Mouse (Mus musculus): ENCODE results near the gene Nek4. TPM values are rescaled to one million over a fixed set of nuclear protein-coding genes. Genes with fewer than 3 reads are reported as not detected.

The Nek4 gene
- polyA plus RNA-seq, 1 experiment from 2014 or later = 14.3 TPM

GRCm38 (mm10) chr14:31000356-31000755 is 49.2 kb downstream of the Nek4 start:
- peak overlapping the region; percentile 80 for H3K4me2 ChIP-seq (replicated peaks; ENCODE audit: low read depth, low read length)
- ATAC-seq (ENCODE audit: insufficient number of reproducible peaks, insufficient read depth, low FRiP score, low read depth) = no peak
- peaks cover 4% of the 10 kb centered on the region; the same call in 1 of the 2 replicates for H3K36me3 ChIP-seq (ENCODE audit: control insufficient read depth, insufficient read depth, low read length)
- H3K27me3 ChIP-seq (ENCODE audit: control insufficient read depth, insufficient read depth, low read length) = no peaks in the 10 kb centered on the region
- H3K27ac ChIP-seq (ENCODE audit: low read length) = no peak overlapping the region
- H3K9ac ChIP-seq (replicated peaks; ENCODE audit: low read depth, low read length) = peak overlapping the region; percentile 84; the same call in 1 of the 2 replicates
- WGBS = 61% methylated on average over 10 of the region's 10 CpGs
- H3K4me3 ChIP-seq (ENCODE audit: low read depth, low read length) = peak overlapping the region; percentile 79
- no peaks in the 10 kb centered on the region for H3K9me3 ChIP-seq (ENCODE audit: control insufficient read depth, low read depth, low read length)
- peaks cover 5% of the 10 kb centered on the region; the same call in 1 of the 2 replicates for H3K4me1 ChIP-seq (ENCODE audit: control insufficient read depth, insufficient read depth, low read length)

- H3K4me1 ChIP-seq (ENCODE audit: control insufficient read depth, insufficient read depth, low read length) = peaks cover 5% of the 10 kb centered on the region; the same call in 1 of the 2 replicates
- 0% methylated on average over 21 of the region's 21 CpGs for WGBS
- peak overlapping the region; percentile 79 for H3K4me3 ChIP-seq (ENCODE audit: low read depth, low read length)
- peaks cover 4% of the 10 kb centered on the region; the same call in 1 of the 2 replicates for H3K36me3 ChIP-seq (ENCODE audit: control insufficient read depth, insufficient read depth, low read length)
- ATAC-seq (ENCODE audit: insufficient number of reproducible peaks, insufficient read depth, low FRiP score, low read depth) = no peak
- peak overlapping the region; percentile 90 for H3K27ac ChIP-seq (ENCODE audit: low read length)
- peak overlapping the region; percentile 80 for H3K4me2 ChIP-seq (replicated peaks; ENCODE audit: low read depth, low read length)
- H3K27me3 ChIP-seq (ENCODE audit: control insufficient read depth, insufficient read depth, low read length) = no peaks in the 10 kb centered on the region
- H3K9me3 ChIP-seq (ENCODE audit: control insufficient read depth, low read depth, low read length) = no peaks in the 10 kb centered on the region
- peak overlapping the region; percentile 84 for H3K9ac ChIP-seq (replicated peaks; ENCODE audit: low read depth, low read length)
These were observed 49.7 kb downstream of the Nek4 start for GRCm38 (mm10) chr14:31000816-31001306.

GRCm38 (mm10) chr14:31001307-31002205 is 50.4 kb downstream of the Nek4 start, which contains the start of the genes Glt8d1 and Spcs1:
Gene Glt8d1, plus strand, starts transcription at chr14:31001400.
Gene Spcs1, minus strand, starts transcription at chr14:31001672.
- peak within 1 kb of the TSS; percentile 90 for H3K27ac ChIP-seq (ENCODE audit: low read length)
- ATAC-seq (ENCODE audit: insufficient number of reproducible peaks, insufficient read depth, low FRiP score, low read depth) = peak; percentile 92
- peak within 1 kb of the TSS; percentile 80 for H3K4me2 ChIP-seq (replicated peaks; ENCODE audit: low read depth, low read length)
- H3K4me3 ChIP-seq (ENCODE audit: low read depth, low read length) = peak within 1 kb of the TSS; percentile 79
- WGBS = under 1% methylated on average over 83 of the region's 84 CpGs
- H3K9ac ChIP-seq (replicated peaks; ENCODE audit: low read depth, low read length) = peak within 1 kb of the TSS; percentile 84
- H3K27me3 ChIP-seq (ENCODE audit: control insufficient read depth, insufficient read depth, low read length) = no peaks in the 10 kb centered on the region
- H3K9me3 ChIP-seq (ENCODE audit: control insufficient read depth, low read depth, low read length) = no peaks in the 10 kb centered on the region
- H3K4me1 ChIP-seq (ENCODE audit: control insufficient read depth, insufficient read depth, low read length) = peaks cover 5% of the 10 kb centered on the region; the same call in 1 of the 2 replicates
- peaks cover 4% of the 10 kb centered on the region; the same call in 1 of the 2 replicates for H3K36me3 ChIP-seq (ENCODE audit: control insufficient read depth, insufficient read depth, low read length)

GRCm38 (mm10) chr14:31004527-31004926 is 53.4 kb downstream of the Nek4 start:
- H3K9ac ChIP-seq (replicated peaks; ENCODE audit: low read depth, low read length) = no peak overlapping the region
- no peak overlapping the region for H3K4me2 ChIP-seq (replicated peaks; ENCODE audit: low read depth, low read length)
- H3K36me3 ChIP-seq (ENCODE audit: control insufficient read depth, insufficient read depth, low read length) = peaks cover 13% of the 10 kb centered on the region
- H3K27me3 ChIP-seq (ENCODE audit: control insufficient read depth, insufficient read depth, low read length) = no peaks in the 10 kb centered on the region
- H3K4me3 ChIP-seq (ENCODE audit: low read depth, low read length) = no peak overlapping the region
- 84% methylated on average over 2 of the region's 2 CpGs for WGBS
- ATAC-seq (ENCODE audit: insufficient number of reproducible peaks, insufficient read depth, low FRiP score, low read depth) = no peak
- peaks cover 5% of the 10 kb centered on the region; the same call in 1 of the 2 replicates for H3K4me1 ChIP-seq (ENCODE audit: control insufficient read depth, insufficient read depth, low read length)
- H3K9me3 ChIP-seq (ENCODE audit: control insufficient read depth, low read depth, low read length) = no peaks in the 10 kb centered on the region
- no peak overlapping the region for H3K27ac ChIP-seq (ENCODE audit: low read length)

- peaks cover 33% of the 10 kb centered on the region for H3K36me3 ChIP-seq (ENCODE audit: control insufficient read depth, insufficient read depth, low read length)
- WGBS = 71% methylated on average over 5 of the region's 5 CpGs
These were observed 55.6 kb downstream of the Nek4 start for GRCm38 (mm10) chr14:31006779-31007178.

GRCm38 (mm10) chr14:31011588-31011987 is 60.4 kb downstream of the Nek4 start:
- Histone ChIP-seq H3K27me3 (ENCODE audit: control insufficient read depth, insufficient read depth, low read length) (no peaks in the 10 kb centered on the region), H3K27ac (ENCODE audit: low read length) (no peak overlapping the region), H3K4me3 (ENCODE audit: low read depth, low read length) (no peak overlapping the region), H3K4me1 (ENCODE audit: control insufficient read depth, insufficient read depth, low read length) (no peaks in the 10 kb centered on the region), H3K9me3 (ENCODE audit: control insufficient read depth, low read depth, low read length) (no peaks in the 10 kb centered on the region), H3K4me2 (replicated peaks; ENCODE audit: low read depth, low read length) (no peak overlapping the region), H3K9ac (replicated peaks; ENCODE audit: low read depth, low read length) (no peak overlapping the region), H3K36me3 (ENCODE audit: control insufficient read depth, insufficient read depth, low read length) (peaks cover 80% of the 10 kb centered on the region)
- WGBS = 91% methylated on average over 3 of the region's 3 CpGs
- ATAC-seq (ENCODE audit: insufficient number of reproducible peaks, insufficient read depth, low FRiP score, low read depth) = no peak

More at GRCm38 (mm10) chr14:31006779-31007178, 55.6 kb downstream of the Nek4 start:
- Histone ChIP-seq H3K9ac (replicated peaks; ENCODE audit: low read depth, low read length) (no peak overlapping the region), H3K4me2 (replicated peaks; ENCODE audit: low read depth, low read length) (no peak overlapping the region), H3K4me3 (ENCODE audit: low read depth, low read length) (no peak overlapping the region), H3K27ac (ENCODE audit: low read length) (no peak overlapping the region), H3K4me1 (ENCODE audit: control insufficient read depth, insufficient read depth, low read length) (no peaks in the 10 kb centered on the region), H3K27me3 (ENCODE audit: control insufficient read depth, insufficient read depth, low read length) (no peaks in the 10 kb centered on the region), H3K9me3 (ENCODE audit: control insufficient read depth, low read depth, low read length) (no peaks in the 10 kb centered on the region)
- ATAC-seq (ENCODE audit: insufficient number of reproducible peaks, insufficient read depth, low FRiP score, low read depth) = no peak

- Histone ChIP-seq H3K9me3 (ENCODE audit: control insufficient read depth, low read depth, low read length) (no peaks in the 10 kb centered on the region), H3K4me2 (replicated peaks; ENCODE audit: low read depth, low read length) (no peak overlapping the region), H3K27ac (ENCODE audit: low read length) (no peak overlapping the region), H3K27me3 (ENCODE audit: control insufficient read depth, insufficient read depth, low read length) (no peaks in the 10 kb centered on the region), H3K36me3 (ENCODE audit: control insufficient read depth, insufficient read depth, low read length) (peaks cover 81% of the 10 kb centered on the region), H3K4me3 (ENCODE audit: low read depth, low read length) (no peak overlapping the region), H3K9ac (replicated peaks; ENCODE audit: low read depth, low read length) (no peak overlapping the region), H3K4me1 (ENCODE audit: control insufficient read depth, insufficient read depth, low read length) (peaks cover 10% of the 10 kb centered on the region)
- 96% methylated on average over 2 of the region's 2 CpGs for WGBS
- no peak for ATAC-seq (ENCODE audit: insufficient number of reproducible peaks, insufficient read depth, low FRiP score, low read depth)
These were observed 62.8 kb downstream of the Nek4 start for GRCm38 (mm10) chr14:31013928-31014327.

- no peak overlapping the region for H3K27ac ChIP-seq (ENCODE audit: low read length)
- H3K4me2 ChIP-seq (replicated peaks; ENCODE audit: low read depth, low read length) = no peak overlapping the region
- H3K4me3 ChIP-seq (ENCODE audit: low read depth, low read length) = no peak overlapping the region
- peaks cover 66% of the 10 kb centered on the region for H3K36me3 ChIP-seq (ENCODE audit: control insufficient read depth, insufficient read depth, low read length)
- H3K9ac ChIP-seq (replicated peaks; ENCODE audit: low read depth, low read length) = no peak overlapping the region
- no peak for ATAC-seq (ENCODE audit: insufficient number of reproducible peaks, insufficient read depth, low FRiP score, low read depth)
- peaks cover 10% of the 10 kb centered on the region for H3K4me1 ChIP-seq (ENCODE audit: control insufficient read depth, insufficient read depth, low read length)
- 68% methylated on average over 1 of the region's 1 CpGs for WGBS
- H3K27me3 ChIP-seq (ENCODE audit: control insufficient read depth, insufficient read depth, low read length) = no peaks in the 10 kb centered on the region
- H3K9me3 ChIP-seq (ENCODE audit: control insufficient read depth, low read depth, low read length) = no peaks in the 10 kb centered on the region
These were observed 64.9 kb downstream of the Nek4 start for GRCm38 (mm10) chr14:31016063-31016462.
